Mouse (Mus musculus): ENCODE results near the gene Acap2.

DNA sequence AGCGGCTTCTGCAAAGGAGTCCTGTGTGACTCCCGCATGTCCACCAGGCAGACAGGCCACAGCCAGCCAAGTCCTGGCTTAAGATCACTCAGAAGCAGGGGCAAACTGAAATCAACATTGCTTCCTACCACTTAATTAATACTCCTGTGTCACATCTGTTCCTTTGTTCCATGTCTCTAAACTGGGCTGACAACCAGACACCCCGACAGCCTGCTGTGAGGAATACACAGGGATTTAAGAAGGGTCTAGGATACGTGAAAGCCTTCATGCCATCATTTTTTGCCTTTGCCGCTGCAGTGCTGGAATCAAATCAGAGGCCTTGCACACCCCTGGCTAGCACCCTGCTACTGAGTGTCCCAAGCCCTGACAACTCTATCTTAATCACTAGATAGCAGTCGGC, 12.8 kb downstream of the Acap2 start:
- no peak for TF ChIP-seq CTCF (IDR thresholded peaks at IDR 0.05; ENCODE audit: low read depth, low read length)
- TF ChIP-seq POLR2A (IDR thresholded peaks at IDR 0.05; ENCODE audit: extremely low read depth, insufficient read depth, low read length) = no peak

All from liver, adult 2 months (tissue).